Mouse (Mus musculus): Measurements from ENCODE around the gene Bcs1l. TPM values are rescaled to one million over a fixed set of nuclear protein-coding genes. Genes with fewer than 3 reads are reported as not detected.

Gene Bcs1l
- polyA plus RNA-seq (2017; shearing (Covaris generic)) = 10 to 100 TPM; 10.2 to 12.2 TPM

GRCm38 (mm10) chr1:74587773-74588445 is at the start of gene Bcs1l, which contains the start of gene Zfp142:
Gene Bcs1l, plus strand, starts transcription at chr1:74588289.
Gene Zfp142, minus strand, starts transcription at chr1:74588246.

DNA sequence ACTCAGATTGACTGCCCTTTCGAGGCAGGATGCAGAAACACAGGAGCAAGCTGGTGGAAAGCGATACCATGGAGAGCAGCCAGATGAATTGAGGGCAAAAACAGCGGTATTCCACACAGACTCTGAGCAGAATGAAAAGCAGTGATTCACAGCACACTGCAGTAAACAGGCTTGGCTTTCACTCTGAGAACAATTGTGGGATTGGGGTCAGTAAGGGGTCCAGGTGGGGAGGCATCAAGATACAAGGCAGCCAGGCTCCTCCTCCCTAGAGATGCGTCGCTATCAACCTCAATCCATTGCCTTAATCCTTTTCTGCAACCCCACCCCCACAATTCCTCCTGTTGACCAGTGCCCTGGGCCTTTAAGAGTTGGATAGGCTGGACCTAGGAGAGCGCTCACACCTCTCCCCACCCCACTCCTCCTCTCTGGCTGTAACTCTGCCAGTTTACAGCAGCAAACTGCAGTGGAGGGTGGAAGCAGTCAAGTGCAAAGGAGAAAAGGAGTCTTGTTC is 45.6 kb upstream of the Bcs1l start, which contains the start of gene Plcd4:
Gene Plcd4, plus strand, starts transcription at position 438 of the 511 bp plus-strand sequence.

DNA sequence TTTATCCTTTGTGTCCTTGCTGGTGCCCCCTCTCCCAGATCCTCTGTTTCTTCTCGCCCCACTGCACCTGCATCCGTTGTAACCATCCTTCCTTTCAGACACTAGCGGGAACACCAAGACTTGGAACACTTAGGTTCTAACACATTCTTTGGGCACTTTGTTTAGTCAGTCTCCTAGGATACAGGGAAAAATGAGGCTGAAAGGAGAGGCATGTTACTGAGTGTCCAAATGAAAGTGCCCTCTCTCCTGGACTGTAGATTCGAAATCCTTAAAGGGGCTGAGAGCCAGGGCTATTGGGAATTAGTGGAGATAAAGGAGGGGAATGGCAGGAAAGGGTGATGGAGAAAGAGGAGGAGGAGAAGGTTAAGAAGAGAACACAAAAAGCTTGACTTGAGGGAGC is 43.9 kb upstream of the Bcs1l start, which contains the start of gene Usp37:
Gene Usp37, minus strand, starts transcription at position 101 of the 400 bp plus-strand sequence.

GRCm38 (mm10) chr1:74601267-74601962 is 13.3 kb downstream of the Bcs1l start, which contains the start of the genes Rnf25 and Stk36:
Gene Rnf25, minus strand, starts transcription at chr1:74601397.
Gene Stk36, plus strand, starts transcription at chr1:74601445.

Other genes with a start within 250 kb of the Bcs1l start
- not detected for gene Catip, start 226.2 kb upstream of the Bcs1l start, polyA plus RNA-seq (2017; shearing (Covaris generic))
- gene Slc11a1, start 213.1 kb upstream of the Bcs1l start, polyA plus RNA-seq (2017; shearing (Covaris generic)) = 1 to 10 TPM; 1.0 to 6.0 TPM
- gene Ctdsp1, start 196.8 kb upstream of the Bcs1l start, polyA plus RNA-seq (2017; shearing (Covaris generic)) = 1 to 10 TPM; 4.8 to 6.9 TPM
- gene Vil1, start 178.9 kb upstream of the Bcs1l start, polyA plus RNA-seq (2017; shearing (Covaris generic)) = under 1 TPM; 0.22 to 0.38 TPM
- gene Cnot9, start 82.2 kb upstream of the Bcs1l start, polyA plus RNA-seq (2017; shearing (Covaris generic)) = 10 to 100 TPM; 26.8 to 34.2 TPM
- 1 to 10 TPM; 1.1 to 2.2 TPM for gene Plcd4, start 45.4 kb upstream of the Bcs1l start, polyA plus RNA-seq (2017; shearing (Covaris generic))
- 10 to 100 TPM; 12.9 to 13.4 TPM for gene Usp37, start 44.0 kb upstream of the Bcs1l start, polyA plus RNA-seq (2017; shearing (Covaris generic))
- gene Zfp142, start within 50 bp of the Bcs1l start, polyA plus RNA-seq (2017; shearing (Covaris generic)) = 10 to 100 TPM; 17.6 to 24.1 TPM
- 10 to 100 TPM; 28.7 to 30.4 TPM for gene Rnf25, start 13.1 kb downstream of the Bcs1l start, polyA plus RNA-seq (2017; shearing (Covaris generic))
- 1 to 10 TPM in 1 of 2 experiments, under 1 TPM in 1; 0.18 to 1.0 TPM for gene Stk36, start 13.2 kb downstream of the Bcs1l start, polyA plus RNA-seq (2017; shearing (Covaris generic))
- gene Ttll4, start 73.5 kb downstream of the Bcs1l start, polyA plus RNA-seq (2017; shearing (Covaris generic)) = 10 to 100 TPM; 22.4 to 30.3 TPM
- gene Cyp27a1, start 125.3 kb downstream of the Bcs1l start, polyA plus RNA-seq (2017; shearing (Covaris generic)) = under 1 TPM in 1 of 2 experiments, not detected in 1; 0.64 TPM
- not detected for gene Prkag3, start 160.9 kb downstream of the Bcs1l start, polyA plus RNA-seq (2017; shearing (Covaris generic))
- under 1 TPM in 1 of 2 experiments, not detected in 1; 0.42 TPM for gene Wnt6, start 183.6 kb downstream of the Bcs1l start, polyA plus RNA-seq (2017; shearing (Covaris generic))
- 1 to 10 TPM; 1.8 to 3.5 TPM for gene Wnt10a, start 203.2 kb downstream of the Bcs1l start, polyA plus RNA-seq (2017; shearing (Covaris generic))

All from inflammation-experienced regulatory T-cells (primary cell).